ENCODE assay signal across 24 mouse cellular contexts in genomic region chr2:20545624-20546023, GRCm38 (mm10).
DNase-seq lines count a peak whose midpoint lies in the region; ATAC-seq and TF ChIP-seq lines count a peak whose summit lies in the region.
"Had no signal": no experiment of that assay in that cellular context is flagged by ENCODE, and none has a peak within 500 bp of the region (broad histone marks: within the 10 kb centered on the region; RNA-seq: fewer than 3 reads in every experiment).

No protein-coding gene starts in this region.

- H3K27ac ChIP-seq in forebrain, embryonic 12.5 days: peak overlapping the region; percentile 70
- H3K27ac ChIP-seq in forebrain, embryonic 10.5 days: no peak overlapping the region
- H3K27ac ChIP-seq in kidney, embryonic 15.5 days: 0 out of 2 replicates have a peak overlapping the region, but pooled peaks have one; percentile 20
- H3K27ac ChIP-seq in stomach, embryonic 15.5 days: peak overlapping the region; percentile 88; the same call in 1 of the 2 replicates
- H3K27ac ChIP-seq in stomach, postnatal 0 days (replicated peaks): no peak overlapping the region
- H3K27ac ChIP-seq in stomach, embryonic 16.5 days (ENCODE audit: low read length): peak overlapping the region; percentile 47
- H3K27ac ChIP-seq: heart, adult 2 months; heart, embryonic 15.5 days; layer of hippocampus, adult 2 months had no signal

- no peak for TF ChIP-seq EP300 in stomach, postnatal 0 days (optimal IDR thresholded peaks at IDR 0.05)

- DNase-seq in forebrain, embryonic 10.5 days (ENCODE audit: extremely low spot score, low spot score): no peak
- DNase-seq in kidney, adult 18-20 months: no peak
- DNase-seq in stomach, postnatal 0 days (ENCODE audit: low spot score): no peak
- DNase-seq: adrenal gland, adult 2 months; cerebellum, adult 11 months; cerebellum, postnatal 36 days; gastrocnemius, postnatal 10 days; heart, adult 2 months; kidney, adult 11 months; layer of hippocampus, postnatal 36 days; midbrain, embryonic 14.5 days; right cerebral cortex, adult 18-20 months; thymus, postnatal 36 days had no signal

- peaks cover 33% of the 10 kb centered on the region for H3K4me1 ChIP-seq in forebrain, embryonic 12.5 days
- peaks cover 48% of the 10 kb centered on the region for H3K4me1 ChIP-seq in forebrain, embryonic 10.5 days
- H3K4me1 ChIP-seq in kidney, embryonic 15.5 days: peaks cover 39% of the 10 kb centered on the region
- peaks cover 7% of the 10 kb centered on the region for H3K4me1 ChIP-seq in stomach, embryonic 15.5 days
- no peaks in the 10 kb centered on the region; the same call in 1 of the 2 replicates for H3K4me1 ChIP-seq in stomach, postnatal 0 days (replicated peaks; ENCODE audit: control insufficient read depth, insufficient read depth)
- H3K4me1 ChIP-seq in stomach, embryonic 16.5 days (ENCODE audit: control insufficient read depth, insufficient read depth, low read length): peaks cover 18% of the 10 kb centered on the region

- TF ChIP-seq CTCF in stomach, postnatal 0 days (IDR thresholded peaks at IDR 0.05; ENCODE audit: low read depth): no peak

- no peaks in the 10 kb centered on the region for H3K9me3 ChIP-seq in forebrain, embryonic 12.5 days
- peaks cover 3% of the 10 kb centered on the region; the same call in 1 of the 2 replicates for H3K9me3 ChIP-seq in forebrain, embryonic 10.5 days
- no peaks in the 10 kb centered on the region for H3K9me3 ChIP-seq in kidney, embryonic 15.5 days (replicated peaks)
- H3K9me3 ChIP-seq in stomach, embryonic 15.5 days: no peaks in the 10 kb centered on the region
- no peaks in the 10 kb centered on the region for H3K9me3 ChIP-seq in stomach, postnatal 0 days (ENCODE audit: control insufficient read depth, low read length)
- H3K9me3 ChIP-seq in stomach, embryonic 16.5 days (replicated peaks; ENCODE audit: control insufficient read depth, low read length): no peaks in the 10 kb centered on the region
- H3K9me3 ChIP-seq: embryonic facial prominence, embryonic 15.5 days; heart, embryonic 15.5 days; limb, embryonic 15.5 days had no signal

- no peak overlapping the region for H3K4me3 ChIP-seq in forebrain, embryonic 12.5 days (replicated peaks)
- H3K4me3 ChIP-seq in forebrain, embryonic 10.5 days: no peak overlapping the region
- H3K4me3 ChIP-seq in kidney, embryonic 15.5 days (replicated peaks): no peak overlapping the region
- no peak overlapping the region for H3K4me3 ChIP-seq in stomach, embryonic 15.5 days (replicated peaks)
- H3K4me3 ChIP-seq in stomach, postnatal 0 days (ENCODE audit: low read depth, low read length): no peak overlapping the region
- H3K4me3 ChIP-seq in stomach, embryonic 16.5 days (replicated peaks; ENCODE audit: low read length): no peak overlapping the region
- H3K4me3 ChIP-seq: embryonic facial prominence, embryonic 15.5 days; heart, adult 2 months; heart, embryonic 15.5 days; layer of hippocampus, adult 2 months; limb, embryonic 15.5 days had no signal

- peak; percentile 30; the same call in 1 of the 2 replicates for ATAC-seq in forebrain, embryonic 12.5 days (ENCODE audit: low FRiP score)
- no peak for ATAC-seq in kidney, embryonic 15.5 days (replicated peaks; ENCODE audit: low FRiP score)
- no peak for ATAC-seq in stomach, embryonic 15.5 days (ENCODE audit: insufficient read depth, low FRiP score, low read depth)
- ATAC-seq in stomach, postnatal 0 days (ENCODE audit: low FRiP score, low TSS enrichment): no peak
- ATAC-seq in stomach, embryonic 16.5 days (ENCODE audit: insufficient read depth, low FRiP score): no peak
- no peak for ATAC-seq in monocyte, adult 5-6 weeks (replicated peaks; ENCODE audit: insufficient number of reproducible peaks, low FRiP score, low TSS enrichment, poor library complexity, severe bottlenecking)
- ATAC-seq: lung, postnatal 0 days had no signal

- no peaks in the 10 kb centered on the region for H3K27me3 ChIP-seq in forebrain, embryonic 12.5 days
- H3K27me3 ChIP-seq in forebrain, embryonic 10.5 days (ENCODE audit: poor library complexity, severe bottlenecking): no peaks in the 10 kb centered on the region
- no peaks in the 10 kb centered on the region for H3K27me3 ChIP-seq in kidney, embryonic 15.5 days
- no peaks in the 10 kb centered on the region for H3K27me3 ChIP-seq in stomach, embryonic 15.5 days (replicated peaks)
- H3K27me3 ChIP-seq in stomach, postnatal 0 days (ENCODE audit: control insufficient read depth, insufficient read depth, low read length): no peaks in the 10 kb centered on the region
- H3K27me3 ChIP-seq in stomach, embryonic 16.5 days (ENCODE audit: control insufficient read depth, insufficient read depth, low read length): no peaks in the 10 kb centered on the region
- H3K27me3 ChIP-seq: CH12.LX; embryonic facial prominence, embryonic 15.5 days; heart, embryonic 15.5 days; limb, embryonic 15.5 days had no signal

- H3K4me2 ChIP-seq in forebrain, embryonic 12.5 days: no peak overlapping the region
- H3K4me2 ChIP-seq in kidney, embryonic 15.5 days: no peak overlapping the region
- no peak overlapping the region for H3K4me2 ChIP-seq in stomach, embryonic 15.5 days
- H3K4me2 ChIP-seq in stomach, postnatal 0 days (replicated peaks; ENCODE audit: low read depth): no peak overlapping the region; the same call in 1 of the 2 replicates
- no peak overlapping the region for H3K4me2 ChIP-seq in stomach, embryonic 16.5 days (ENCODE audit: low read depth, low read length)
- H3K4me2 ChIP-seq: limb, embryonic 15.5 days had no signal

- no peak overlapping the region for H3K9ac ChIP-seq in forebrain, embryonic 12.5 days
- no peak overlapping the region for H3K9ac ChIP-seq in kidney, embryonic 15.5 days
- H3K9ac ChIP-seq in stomach, embryonic 15.5 days: no peak overlapping the region
- no peak overlapping the region for H3K9ac ChIP-seq in stomach, postnatal 0 days (ENCODE audit: low read length)
- H3K9ac ChIP-seq in stomach, embryonic 16.5 days (ENCODE audit: low read length): no peak overlapping the region
- H3K9ac ChIP-seq: embryonic facial prominence, embryonic 15.5 days; heart, embryonic 15.5 days; limb, embryonic 15.5 days had no signal

- no peaks in the 10 kb centered on the region for H3K36me3 ChIP-seq in forebrain, embryonic 12.5 days (replicated peaks)
- H3K36me3 ChIP-seq in forebrain, embryonic 10.5 days (replicated peaks): no peaks in the 10 kb centered on the region; the same call in 1 of the 2 replicates
- peaks cover 19% of the 10 kb centered on the region for H3K36me3 ChIP-seq in kidney, embryonic 15.5 days
- no peaks in the 10 kb centered on the region for H3K36me3 ChIP-seq in stomach, embryonic 15.5 days
- H3K36me3 ChIP-seq in stomach, postnatal 0 days (ENCODE audit: control insufficient read depth, insufficient read depth, low read length): no peaks in the 10 kb centered on the region
- no peaks in the 10 kb centered on the region for H3K36me3 ChIP-seq in stomach, embryonic 16.5 days (ENCODE audit: control insufficient read depth, insufficient read depth, low read length)
- H3K36me3 ChIP-seq: embryonic facial prominence, embryonic 15.5 days; heart, embryonic 15.5 days; limb, embryonic 15.5 days had no signal

- 22% methylated on average over 2 of the region's 2 CpGs for WGBS in forebrain, embryonic 12.5 days
- 46% methylated on average over 2 of the region's 2 CpGs for WGBS in forebrain, embryonic 10.5 days
- 35% methylated on average over 2 of the region's 2 CpGs for WGBS in kidney, embryonic 15.5 days
- WGBS in stomach, embryonic 15.5 days: 65% methylated on average over 2 of the region's 2 CpGs
- 50% methylated on average over 2 of the region's 2 CpGs for WGBS in stomach, postnatal 0 days
- WGBS in stomach, embryonic 16.5 days: 63% methylated on average over 2 of the region's 2 CpGs

Comparison
In these comparisons a context has a peak if more than half of its experiments do, and no peak if none do; other contexts are left out.
1. H3K27ac ChIP-seq: peak in forebrain, embryonic 12.5 days (single experiment), kidney, embryonic 15.5 days (single experiment), stomach, embryonic 15.5 days (single experiment) and stomach, embryonic 16.5 days (single experiment); none in forebrain, embryonic 10.5 days (single experiment) and stomach, postnatal 0 days (single experiment).